Mouse (Mus musculus) stomach, embryonic 15.5 days (tissue): ENCODE measurements around the gene Gm36176. TPM values are rescaled to one million over a fixed set of nuclear protein-coding genes. Genes with fewer than 3 reads are reported as not detected.

Source experiments
- ATAC-seq: fragments of 200-750 bp; cut with Nextera tagmentation; 2 replicates; pipeline ENCODE4 v1.8.0; 2017; ENCODE audit warnings: low read depth, moderate number of reproducible peaks, moderate TSS enrichment; ENCODE audit not compliant: insufficient read depth, low FRiP score
- H3K27ac ChIP-seq: fragments of 300-500 bp; sonication (generic); 2 replicates; pipeline ENCODE4 v1.5.1; 2015; ENCODE audit warnings: mild to moderate bottlenecking, inconsistent platforms
- H3K27me3 ChIP-seq: fragments of 300-500 bp; sonication (generic); replicated peaks from 2 replicates; pipeline ENCODE4 v1.6.1; 2015; ENCODE audit warnings: inconsistent platforms
- H3K36me3 ChIP-seq: fragments of 300-500 bp; sonication (generic); 2 replicates; pipeline ENCODE4 v1.6.1; 2015; ENCODE audit warnings: inconsistent platforms
- H3K4me1 ChIP-seq: fragments of 300-500 bp; sonication (generic); 2 replicates; pipeline ENCODE4 v1.6.1; 2015; ENCODE audit warnings: inconsistent platforms
- H3K4me2 ChIP-seq: fragments of 300-500 bp; sonication (generic); 2 replicates; pipeline ENCODE4 v1.6.1; 2015; ENCODE audit warnings: mild to moderate bottlenecking, inconsistent platforms
- H3K4me3 ChIP-seq: fragments of 300-500 bp; sonication (generic); replicated peaks from 2 replicates; pipeline ENCODE4 v1.5.1; 2015; ENCODE audit warnings: inconsistent platforms
- H3K9ac ChIP-seq: fragments of 300-500 bp; sonication (generic); 2 replicates; pipeline ENCODE4 v1.6.1; 2015; ENCODE audit warnings: inconsistent platforms
- H3K9me3 ChIP-seq: fragments of 300-500 bp; sonication (generic); 2 replicates; pipeline ENCODE4 v1.6.1; 2016; ENCODE audit warnings: inconsistent platforms
- WGBS: fragments of 180-500 bp; shearing (Covaris S2); methylation state at CpG from one replicate; pipeline ENCODE4 v1.1.7; 2015; 5-methylcytosine and 5-hydroxymethylcytosine counted together
- polyA plus RNA-seq: library from polyadenylated mRNA; unstranded; fragments of >200 nt; fragmentation: Nextera tagmentation; extraction: Ambion mirVana; gene quantifications from 2 replicates; pipeline ENCODE4 v1.2.1, GENCODE M21; 2015

Gm36176 gene
- polyA plus RNA-seq, 1 experiment from 2014 or later, result not detected

GRCm38 (mm10) chr10:77839006-77839405 lies 7.6 kb upstream of the Gm36176 start:
- no peak for ATAC-seq

GRCm38 (mm10) chr10:77846961-77847360 lies 358 bp downstream of the Gm36176 start:
- 18% methylated on average over 2 of the region's 2 CpGs for WGBS
- no peak overlapping the region for H3K27ac ChIP-seq
- H3K4me2 ChIP-seq, result no peak overlapping the region
- no peak overlapping the region for H3K4me3 ChIP-seq
- no peak overlapping the region for H3K9ac ChIP-seq
- no peaks in the 10 kb centered on the region for H3K27me3 ChIP-seq
- H3K9me3 ChIP-seq, result no peaks in the 10 kb centered on the region
- no peaks in the 10 kb centered on the region for H3K4me1 ChIP-seq
- H3K36me3 ChIP-seq, result no peaks in the 10 kb centered on the region
- no peak for ATAC-seq

More at GRCm38 (mm10) chr10:77839006-77839405, 7.6 kb upstream of the Gm36176 start:
- Histone ChIP-seq H3K27ac (no peak overlapping the region), H3K36me3 (no peaks in the 10 kb centered on the region), H3K4me2 (no peak overlapping the region), H3K4me1 (no peaks in the 10 kb centered on the region), H3K27me3 (no peaks in the 10 kb centered on the region), H3K4me3 (no peak overlapping the region), H3K9me3 (no peaks in the 10 kb centered on the region), H3K9ac (no peak overlapping the region)
- 58% methylated on average over 6 of the region's 6 CpGs for WGBS

GRCm38 (mm10) chr10:77847538-77847937 lies 935 bp downstream of the Gm36176 start:
- Histone ChIP-seq H3K9me3 (no peaks in the 10 kb centered on the region), H3K4me1 (no peaks in the 10 kb centered on the region), H3K27ac (no peak overlapping the region), H3K4me2 (no peak overlapping the region), H3K4me3 (no peak overlapping the region), H3K9ac (no peak overlapping the region), H3K27me3 (no peaks in the 10 kb centered on the region), H3K36me3 (no peaks in the 10 kb centered on the region)
- ATAC-seq, result no peak
- WGBS, result 76% methylated on average over 2 of the region's 2 CpGs

- WGBS, result 53% methylated on average over 7 of the region's 9 CpGs
- ATAC-seq, result no peak
- Histone ChIP-seq H3K4me2 (no peak within 1 kb of the TSS), H3K4me1 (no peaks in the 10 kb centered on the region), H3K4me3 (no peak within 1 kb of the TSS), H3K36me3 (no peaks in the 10 kb centered on the region), H3K27me3 (no peaks in the 10 kb centered on the region), H3K27ac (no peak within 1 kb of the TSS), H3K9ac (no peak within 1 kb of the TSS), H3K9me3 (no peaks in the 10 kb centered on the region)
Observed at GRCm38 (mm10) chr10:77852559-77852958, 6.0 kb downstream of the Gm36176 start, which contains the start of gene Gm10318. Gm10318 (plus strand) TSS chr10:77852859.

GRCm38 (mm10) chr10:77861675-77862074 lies 15.1 kb downstream of the Gm36176 start, which contains the start of gene Gm3285:
Gm3285 (plus strand) TSS chr10:77861975.
- no peaks in the 10 kb centered on the region for H3K36me3 ChIP-seq
- no peaks in the 10 kb centered on the region for H3K4me1 ChIP-seq
- no peak within 1 kb of the TSS for H3K9ac ChIP-seq
- H3K4me2 ChIP-seq, result no peak within 1 kb of the TSS
- ATAC-seq, result no peak
- no peak within 1 kb of the TSS for H3K27ac ChIP-seq
- H3K9me3 ChIP-seq, result no peaks in the 10 kb centered on the region
- H3K4me3 ChIP-seq, result no peak within 1 kb of the TSS
- 46% methylated on average over 7 of the region's 7 CpGs for WGBS
- no peaks in the 10 kb centered on the region for H3K27me3 ChIP-seq

GRCm38 (mm10) chr10:77864067-77864761 lies 17.6 kb downstream of the Gm36176 start:
- 30% methylated on average over 14 of the region's 14 CpGs for WGBS
- Histone ChIP-seq H3K36me3 (no peaks in the 10 kb centered on the region), H3K4me1 (no peaks in the 10 kb centered on the region), H3K4me3 (peak overlapping the region; percentile 26), H3K27ac (peak overlapping the region; percentile 13; the same call in 1 of the 2 replicates), H3K4me2 (peak overlapping the region; percentile 46), H3K9me3 (no peaks in the 10 kb centered on the region), H3K9ac (no peak overlapping the region), H3K27me3 (no peaks in the 10 kb centered on the region)
- peak; percentile 88 for ATAC-seq

GRCm38 (mm10) chr10:77864762-77865143 lies 18.1 kb downstream of the Gm36176 start:
- H3K4me3 ChIP-seq, result peak overlapping the region; percentile 26
- no peak overlapping the region for H3K9ac ChIP-seq
- 30% methylated on average over 11 of the region's 11 CpGs for WGBS
- H3K36me3 ChIP-seq, result no peaks in the 10 kb centered on the region
- no peaks in the 10 kb centered on the region for H3K27me3 ChIP-seq
- H3K9me3 ChIP-seq, result no peaks in the 10 kb centered on the region
- H3K4me1 ChIP-seq, result no peaks in the 10 kb centered on the region
- ATAC-seq, result 0 out of 2 replicates have a peak, but pooled peaks have one; percentile 2
- no peak overlapping the region for H3K27ac ChIP-seq
- H3K4me2 ChIP-seq, result peak overlapping the region; percentile 46

- no peaks in the 10 kb centered on the region for H3K4me1 ChIP-seq
- ATAC-seq, result no peak
- H3K27ac ChIP-seq, result no peak overlapping the region
- no peaks in the 10 kb centered on the region for H3K27me3 ChIP-seq
- H3K9ac ChIP-seq, result no peak overlapping the region
- no peaks in the 10 kb centered on the region for H3K36me3 ChIP-seq
- H3K4me2 ChIP-seq, result no peak overlapping the region
- 0% methylated on average over 1 of the region's 1 CpGs for WGBS
- no peak overlapping the region for H3K4me3 ChIP-seq
- no peaks in the 10 kb centered on the region for H3K9me3 ChIP-seq
Observed at GRCm38 (mm10) chr10:77867546-77867945, 20.9 kb downstream of the Gm36176 start.

- Histone ChIP-seq H3K9ac (no peak overlapping the region), H3K27me3 (no peaks in the 10 kb centered on the region), H3K9me3 (no peaks in the 10 kb centered on the region), H3K36me3 (no peaks in the 10 kb centered on the region), H3K4me3 (no peak overlapping the region), H3K4me1 (no peaks in the 10 kb centered on the region), H3K4me2 (no peak overlapping the region), H3K27ac (no peak overlapping the region)
- WGBS, result 90% methylated on average over 7 of the region's 7 CpGs
- ATAC-seq, result no peak
Observed at GRCm38 (mm10) chr10:77869651-77870050, 23.0 kb downstream of the Gm36176 start.

GRCm38 (mm10) chr10:77878985-77879384 lies 32.4 kb downstream of the Gm36176 start:
- no peaks in the 10 kb centered on the region for H3K27me3 ChIP-seq
- H3K9me3 ChIP-seq, result no peaks in the 10 kb centered on the region
- H3K4me1 ChIP-seq, result no peaks in the 10 kb centered on the region
- no peak overlapping the region for H3K27ac ChIP-seq
- H3K4me2 ChIP-seq, result no peak overlapping the region
- no peak for ATAC-seq
- H3K4me3 ChIP-seq, result no peak overlapping the region
- WGBS, result 64% methylated on average over 6 of the region's 6 CpGs
- no peaks in the 10 kb centered on the region for H3K36me3 ChIP-seq
- no peak overlapping the region for H3K9ac ChIP-seq

GRCm38 (mm10) chr10:77880305-77880704 lies 33.7 kb downstream of the Gm36176 start:
- H3K4me3 ChIP-seq, result no peak overlapping the region
- H3K9ac ChIP-seq, result no peak overlapping the region
- H3K27ac ChIP-seq, result no peak overlapping the region
- no peaks in the 10 kb centered on the region for H3K4me1 ChIP-seq
- H3K9me3 ChIP-seq, result no peaks in the 10 kb centered on the region
- no peaks in the 10 kb centered on the region for H3K27me3 ChIP-seq
- ATAC-seq, result no peak
- H3K36me3 ChIP-seq, result no peaks in the 10 kb centered on the region
- 69% methylated on average over 3 of the region's 3 CpGs for WGBS
- H3K4me2 ChIP-seq, result no peak overlapping the region

GRCm38 (mm10) chr10:77882553-77882952 lies 36.0 kb downstream of the Gm36176 start:
- no peak overlapping the region for H3K4me2 ChIP-seq
- H3K36me3 ChIP-seq, result no peaks in the 10 kb centered on the region
- no peak overlapping the region for H3K9ac ChIP-seq
- ATAC-seq, result no peak
- WGBS, result 87% methylated on average over 5 of the region's 5 CpGs
- no peak overlapping the region for H3K27ac ChIP-seq
- H3K4me1 ChIP-seq, result no peaks in the 10 kb centered on the region
- H3K9me3 ChIP-seq, result no peaks in the 10 kb centered on the region
- H3K27me3 ChIP-seq, result no peaks in the 10 kb centered on the region
- no peak overlapping the region for H3K4me3 ChIP-seq
